Mouse (Mus musculus): ENCODE data around the gene Sap30bp. TPM values are rescaled to one million over a fixed set of nuclear protein-coding genes. Genes with fewer than 3 reads are reported as not detected.

Gene Sap30bp
- total and polyA plus RNA-seq, 2 experiments from 2014 or later = 49.5 to 60.4 TPM

GRCm38 (mm10) chr11:115893071-115893470, 40.0 kb upstream of the Sap30bp start:
- no peak for TF ChIP-seq CTCF (IDR thresholded peaks at IDR 0.05; ENCODE audit: low read depth)
- WGBS = 86% methylated on average over 9 of the region's 9 CpGs

DNA sequence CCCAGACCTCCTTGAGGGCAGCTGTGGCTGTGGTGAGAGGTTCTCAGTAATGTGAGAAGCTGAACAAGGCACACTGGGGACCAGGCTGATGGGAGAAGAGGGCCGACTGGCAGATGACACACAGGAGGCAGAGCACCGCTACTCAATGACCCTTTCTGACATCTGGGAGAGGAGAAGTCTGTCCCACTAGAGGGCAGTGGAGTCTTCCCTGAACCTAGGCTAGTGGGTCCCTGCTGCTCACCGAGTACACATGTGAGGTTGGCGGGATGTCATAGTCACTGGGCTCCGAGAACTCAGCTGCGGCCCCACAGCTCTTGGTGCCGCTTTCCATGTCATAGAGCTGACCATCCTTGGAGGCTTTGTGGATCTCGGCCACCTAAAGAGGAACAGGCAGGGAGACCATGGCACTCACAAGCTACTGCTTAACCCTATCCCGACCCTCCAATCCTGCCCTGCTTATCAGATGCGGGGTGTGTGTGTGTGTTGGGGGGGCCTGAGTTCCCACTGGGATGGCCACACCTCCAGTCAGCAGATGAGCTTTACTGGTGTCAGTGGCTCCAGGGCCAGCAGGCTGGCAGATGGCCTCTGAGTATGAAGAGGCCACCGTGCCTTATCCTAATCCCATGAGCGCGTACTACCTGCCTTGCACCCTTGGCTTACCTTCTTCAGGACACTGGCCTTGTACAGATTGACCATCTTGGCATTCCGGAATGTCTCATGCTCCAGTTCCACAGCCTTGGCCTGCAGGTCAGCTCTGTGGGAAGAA, 38.1 kb upstream of the Sap30bp start:
- Histone ChIP-seq H3K9me3 (ENCODE audit: low read length) (no peaks in the 10 kb centered on the region), H3K4me1 (ENCODE audit: insufficient read depth) (no peaks in the 10 kb centered on the region), H3K4me2 (ENCODE audit: low read depth) (no peak overlapping the region), H3K36me3 (ENCODE audit: insufficient read depth) (peaks cover 10% of the 10 kb centered on the region), H3K4me3 (ENCODE audit: low read depth, low read length) (no peak overlapping the region), H3K27me3 (ENCODE audit: insufficient read depth, low read length) (no peaks in the 10 kb centered on the region), H3K27ac (ENCODE audit: low read depth, low read length) (no peak overlapping the region), H3K9ac (no peak overlapping the region)
- TF ChIP-seq CTCF (IDR thresholded peaks at IDR 0.05; ENCODE audit: low read depth) = peak; percentile 39
- WGBS = 78% methylated on average over 14 of the region's 14 CpGs
- ATAC-seq = no peak
- DNase-seq = peak; percentile 6

More at GRCm38 (mm10) chr11:115893071-115893470, 40.0 kb upstream of the Sap30bp start:
- Histone ChIP-seq H3K4me1 (ENCODE audit: insufficient read depth) (no peaks in the 10 kb centered on the region), H3K9ac (no peak overlapping the region), H3K9me3 (ENCODE audit: low read length) (no peaks in the 10 kb centered on the region), H3K27me3 (ENCODE audit: insufficient read depth, low read length) (no peaks in the 10 kb centered on the region), H3K27ac (ENCODE audit: low read depth, low read length) (no peak overlapping the region), H3K4me2 (ENCODE audit: low read depth) (no peak overlapping the region), H3K4me3 (ENCODE audit: low read depth, low read length) (no peak overlapping the region), H3K36me3 (ENCODE audit: insufficient read depth) (peaks cover 10% of the 10 kb centered on the region)
- ATAC-seq (no peak), DNase-seq (no peak)

GRCm38 (mm10) chr11:115898446-115898845, 34.6 kb upstream of the Sap30bp start:
- WGBS = 82% methylated on average over 7 of the region's 7 CpGs
- Histone ChIP-seq H3K27me3 (ENCODE audit: insufficient read depth, low read length) (no peaks in the 10 kb centered on the region), H3K4me3 (ENCODE audit: low read depth, low read length) (no peak overlapping the region), H3K4me2 (ENCODE audit: low read depth) (no peak overlapping the region), H3K36me3 (ENCODE audit: insufficient read depth) (peaks cover 9% of the 10 kb centered on the region), H3K9ac (no peak overlapping the region), H3K9me3 (ENCODE audit: low read length) (no peaks in the 10 kb centered on the region), H3K4me1 (ENCODE audit: insufficient read depth) (no peaks in the 10 kb centered on the region), H3K27ac (ENCODE audit: low read depth, low read length) (no peak overlapping the region)
- DNase-seq (no peak), ATAC-seq (no peak)
- TF ChIP-seq CTCF (IDR thresholded peaks at IDR 0.05; ENCODE audit: low read depth) = no peak

DNA sequence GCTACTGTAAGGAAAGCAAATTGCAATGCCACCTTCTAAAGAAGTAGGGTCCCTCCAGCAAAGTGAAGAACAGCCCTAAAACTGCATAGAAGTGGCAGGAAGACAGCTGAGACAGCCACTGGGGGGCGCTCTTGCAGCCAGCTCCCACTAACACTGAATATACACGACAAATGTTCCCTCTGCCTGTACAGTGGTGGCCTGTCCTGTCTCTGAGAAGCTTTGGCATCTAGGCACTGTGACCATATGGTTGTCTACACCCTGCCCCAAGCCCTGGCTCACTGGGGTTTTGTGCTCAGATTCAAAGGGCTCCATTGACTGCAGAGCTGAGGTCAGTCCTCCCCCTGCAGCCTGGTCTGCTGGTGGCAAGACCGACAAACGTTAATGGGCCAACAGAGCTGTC, 34.2 kb upstream of the Sap30bp start:
- no peak overlapping the region for H3K27ac ChIP-seq (ENCODE audit: low read depth, low read length)
- H3K4me2 ChIP-seq (ENCODE audit: low read depth) = no peak overlapping the region
- 0 out of 2 replicates have a peak, but pooled peaks cover 5% of the 10 kb centered on the region for H3K36me3 ChIP-seq (ENCODE audit: insufficient read depth)
- WGBS = 16% methylated on average over 4 of the region's 4 CpGs
- peak; percentile 59 for TF ChIP-seq CTCF (IDR thresholded peaks at IDR 0.05; ENCODE audit: low read depth)
- no peak overlapping the region for H3K4me3 ChIP-seq (ENCODE audit: low read depth, low read length)
- ATAC-seq (peak; percentile 88), DNase-seq (peak; percentile 30)
- no peaks in the 10 kb centered on the region for H3K27me3 ChIP-seq (ENCODE audit: insufficient read depth, low read length)
- no peak overlapping the region for H3K9ac ChIP-seq
- no peaks in the 10 kb centered on the region for H3K4me1 ChIP-seq (ENCODE audit: insufficient read depth)
- H3K9me3 ChIP-seq (ENCODE audit: low read length) = no peaks in the 10 kb centered on the region

DNA sequence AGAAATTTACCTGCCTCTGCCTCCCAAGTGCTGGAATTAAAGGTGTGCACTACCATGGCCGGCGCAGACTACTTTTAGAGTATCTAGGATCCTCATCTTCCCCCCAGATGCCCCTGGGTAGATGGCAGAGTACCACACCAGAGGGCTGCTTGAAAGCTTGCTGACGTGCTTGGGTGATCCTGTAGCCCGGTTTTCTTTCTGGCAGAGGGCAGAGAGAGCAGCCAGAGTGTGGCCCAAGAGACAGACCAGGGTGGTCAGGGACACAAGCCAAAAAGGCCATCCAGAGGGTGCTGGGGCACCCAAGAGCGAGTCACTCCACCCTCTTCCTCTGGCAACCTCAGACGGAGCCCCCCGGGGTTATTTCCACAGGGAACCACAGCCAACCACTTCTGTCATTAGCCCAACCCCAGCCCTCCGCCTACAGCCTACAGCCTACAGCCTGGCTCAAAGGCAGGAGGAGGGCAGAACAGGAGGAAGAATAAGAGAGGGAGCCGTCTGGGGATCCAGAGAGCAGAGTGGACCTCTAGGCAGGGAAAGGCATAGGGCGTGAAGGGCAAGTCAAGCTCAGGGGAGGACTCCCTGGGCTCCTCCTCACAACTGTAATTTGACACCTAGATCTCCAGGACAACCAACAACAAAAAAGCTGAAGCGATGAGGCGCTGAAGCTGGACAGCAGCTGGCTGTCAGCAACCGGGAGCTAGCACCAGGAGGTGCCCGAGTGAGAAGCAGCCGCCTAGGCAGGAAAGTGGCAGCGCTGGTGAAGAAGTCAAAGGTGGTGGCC, 33.4 kb upstream of the Sap30bp start, which contains the start of gene Smim5:
Gene Smim5, plus strand, starts transcription at position 481 of the 781 bp plus-strand sequence.
- 34% methylated on average over 16 of the region's 16 CpGs for whole genome bisulfite sequencing
- no peaks in the 10 kb centered on the region for H3K36me3 ChIP-seq (ENCODE audit: insufficient read depth)
- no peaks in the 10 kb centered on the region for H3K4me1 ChIP-seq (ENCODE audit: insufficient read depth)
- DNase-seq = no peak
- no peak; the same call in 1 of the 2 replicates for ATAC-seq
- no peaks in the 10 kb centered on the region for H3K27me3 ChIP-seq (ENCODE audit: insufficient read depth, low read length)
- H3K4me3 ChIP-seq (ENCODE audit: low read depth, low read length) = no peak within 1 kb of the TSS
- no peak for TF ChIP-seq CTCF (IDR thresholded peaks at IDR 0.05; ENCODE audit: low read depth)
- H3K9ac ChIP-seq = no peak within 1 kb of the TSS
- H3K27ac ChIP-seq (ENCODE audit: low read depth, low read length) = no peak within 1 kb of the TSS
- no peak within 1 kb of the TSS for H3K4me2 ChIP-seq (ENCODE audit: low read depth)
- no peaks in the 10 kb centered on the region for H3K9me3 ChIP-seq (ENCODE audit: low read length)

DNA sequence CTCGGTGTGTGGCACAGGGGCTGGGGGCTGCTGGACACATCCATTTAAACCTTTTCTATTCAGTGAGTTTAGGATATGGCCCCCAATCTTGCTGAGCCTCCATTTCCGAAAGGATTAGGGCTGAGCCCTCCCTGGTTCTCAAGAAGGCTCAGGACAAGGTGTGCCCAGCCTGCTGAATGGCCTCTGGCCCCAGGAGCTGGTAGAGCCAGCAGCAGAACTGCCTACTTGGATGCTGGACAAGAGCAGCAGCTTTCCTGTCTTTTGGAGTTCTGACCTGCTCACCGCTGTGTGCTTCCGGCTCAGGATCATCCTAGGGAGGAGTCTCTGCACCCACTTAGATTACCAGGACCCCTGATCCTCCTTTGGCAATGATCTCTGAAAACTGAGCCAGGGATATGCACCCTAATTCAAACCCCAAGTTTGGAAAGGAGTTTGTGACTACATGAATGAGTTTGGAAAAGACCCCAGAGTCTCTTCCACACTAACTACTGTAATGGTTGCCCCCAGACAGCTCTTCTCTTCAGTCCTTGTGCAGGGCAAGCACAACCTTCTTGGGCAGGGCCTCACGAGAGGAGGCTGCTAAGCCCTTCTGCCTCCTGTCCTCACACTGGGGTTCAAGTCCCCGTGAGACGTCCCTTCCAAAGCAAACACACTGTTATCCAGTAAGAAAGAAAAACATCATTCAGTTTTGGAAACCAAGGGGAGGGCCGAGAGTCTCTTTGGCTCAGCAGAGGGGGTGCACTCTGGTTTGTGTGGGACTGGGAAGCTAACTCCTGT, 32.3 kb upstream of the Sap30bp start:
- 81% methylated on average over 8 of the region's 8 CpGs for WGBS
- H3K4me3 ChIP-seq (ENCODE audit: low read depth, low read length) = no peak overlapping the region
- no peaks in the 10 kb centered on the region for H3K9me3 ChIP-seq (ENCODE audit: low read length)
- H3K4me2 ChIP-seq (ENCODE audit: low read depth) = no peak overlapping the region
- no peak overlapping the region for H3K9ac ChIP-seq
- H3K4me1 ChIP-seq (ENCODE audit: insufficient read depth) = no peaks in the 10 kb centered on the region
- TF ChIP-seq CTCF (IDR thresholded peaks at IDR 0.05; ENCODE audit: low read depth) = no peak
- DNase-seq (no peak), ATAC-seq (no peak)
- no peak overlapping the region for H3K27ac ChIP-seq (ENCODE audit: low read depth, low read length)
- H3K27me3 ChIP-seq (ENCODE audit: insufficient read depth, low read length) = no peaks in the 10 kb centered on the region
- no peaks in the 10 kb centered on the region for H3K36me3 ChIP-seq (ENCODE audit: insufficient read depth)
